Mouse (Mus musculus) kidney, postnatal 0 days (tissue): ENCODE measurements at regions not wholly inside any gene's neighbourhood (a gene's known extent, or its start where the extent isn't known, plus 50 kb on each side); places are given as distances from the start of the nearest gene placed in this dataset.
A peak's percentile ranks its signal among the peaks of the same experiment; 100 is the strongest.

Source experiments
- ATAC-seq: fragments of 200-750 bp; cut with Nextera tagmentation; replicated peaks from 2 replicates; pipeline ENCODE4 v1.8.0; 2017; ENCODE audit warnings: low read depth, moderate number of reproducible peaks, moderate TSS enrichment, moderate library complexity; ENCODE audit not compliant: low FRiP score
- DNase-seq: peaks from one replicate; pipeline ENCODE4 v3.0.0-alpha.2; 2016; ENCODE audit warnings: low spot score
- H3K27ac ChIP-seq: fragments of 300-500 bp; sonication (generic); 2 replicates; pipeline ENCODE4 v1.5.1; 2014; ENCODE audit warnings: mild to moderate bottlenecking
- H3K27me3 ChIP-seq: fragments of 300-500 bp; sonication (generic); 2 replicates; pipeline ENCODE4 v1.6.1; 2014; ENCODE audit warnings: low read length, mixed read lengths; ENCODE audit not compliant: insufficient read depth
- H3K36me3 ChIP-seq: fragments of 300-500 bp; sonication (generic); 2 replicates; pipeline ENCODE4 v1.6.1; 2014; ENCODE audit warnings: low read length, mixed read lengths; ENCODE audit not compliant: insufficient read depth
- H3K4me1 ChIP-seq: fragments of 300-500 bp; sonication (generic); replicated peaks from 2 replicates; pipeline ENCODE4 v1.6.1; 2014; ENCODE audit warnings: antibody characterized with exemption, low read length, mixed read lengths; ENCODE audit not compliant: insufficient read depth
- H3K4me2 ChIP-seq: fragments of 300-500 bp; sonication (generic); 2 replicates; pipeline ENCODE4 v1.6.1; 2014; ENCODE audit warnings: mild to moderate bottlenecking, low read length, moderate library complexity, mixed read lengths
- H3K4me3 ChIP-seq: fragments of 300-500 bp; sonication (generic); replicated peaks from 2 replicates; pipeline ENCODE4 v1.5.1; 2014; ENCODE audit warnings: low read depth, low read length
- H3K9ac ChIP-seq: fragments of 300-500 bp; sonication (generic); 2 replicates; pipeline ENCODE4 v1.6.1; 2014; ENCODE audit warnings: low read depth, low read length
- H3K9me3 ChIP-seq: fragments of 300-500 bp; sonication (generic); replicated peaks from 2 replicates; pipeline ENCODE4 v1.6.1; 2016; ENCODE audit warnings: low read length, inconsistent platforms, mixed read lengths
- CTCF ChIP-seq: IDR thresholded peaks from 2 replicates; pipeline ENCODE4 v1.5.1; 2016; ENCODE audit warnings: antibody characterized with exemption, low read depth, mild to moderate bottlenecking, moderate library complexity
- WGBS: fragments of 180-500 bp; shearing (Covaris S2); extraction: QIAGEN DNeasy Blood & Tissue Kit; methylation state at CpG from one replicate; pipeline ENCODE4 v1.1.7; 2014; 5-methylcytosine and 5-hydroxymethylcytosine counted together

DNA sequence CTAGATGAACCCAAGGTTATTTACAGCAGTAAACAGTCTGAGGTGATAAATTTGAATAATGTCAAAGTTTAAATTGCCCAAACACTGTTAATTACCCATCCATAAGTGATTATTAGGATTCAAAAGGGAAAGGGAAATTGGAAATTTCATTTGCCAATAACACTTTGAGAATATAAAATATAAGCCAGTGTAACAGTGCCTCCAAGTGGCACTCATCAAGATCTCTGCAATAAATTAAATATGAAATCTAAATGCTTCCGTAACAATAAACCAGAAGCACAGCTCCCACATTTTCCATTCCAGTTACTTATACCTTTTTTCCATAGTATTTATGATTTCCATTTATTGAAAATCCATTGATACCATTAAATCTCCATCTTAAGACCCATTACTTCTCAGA is 284.3 kb upstream of the Kynu start:
- no peak overlapping the region for H3K9ac ChIP-seq
- H3K4me2 ChIP-seq = no peak overlapping the region
- no peak overlapping the region for H3K27ac ChIP-seq
- no peak overlapping the region for H3K4me3 ChIP-seq
- H3K27me3 ChIP-seq = no peaks in the 10 kb centered on the region
- ATAC-seq (no peak), DNase-seq (no peak)
- H3K9me3 ChIP-seq = no peaks in the 10 kb centered on the region
- WGBS = 76% methylated on average over 1 of the region's 1 CpGs
- 0 out of 2 replicates have a peak, but pooled peaks have one; percentile 6 for TF ChIP-seq CTCF
- H3K36me3 ChIP-seq = no peaks in the 10 kb centered on the region
- no peaks in the 10 kb centered on the region for H3K4me1 ChIP-seq

DNA sequence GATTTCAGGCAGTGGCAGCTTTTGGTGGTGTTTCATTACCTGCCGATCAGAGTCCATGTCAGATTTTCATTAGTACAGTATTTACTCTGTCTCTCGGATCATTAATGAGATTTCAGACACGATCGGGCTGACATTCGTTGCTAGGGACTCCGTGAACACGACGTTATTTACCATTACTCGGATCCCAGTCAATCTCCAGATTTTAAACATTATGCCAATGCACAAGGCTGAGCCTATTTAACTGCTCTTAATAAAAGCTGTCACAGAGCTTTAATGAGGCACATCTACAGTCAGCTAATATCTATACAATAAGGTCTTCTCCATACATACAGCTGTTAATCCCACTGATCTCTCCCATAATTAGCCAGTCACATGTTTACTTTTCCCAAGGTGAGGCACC is 283.0 kb upstream of the Kynu start:
- 48% methylated on average over 9 of the region's 9 CpGs for WGBS
- no peak overlapping the region for H3K27ac ChIP-seq
- DNase-seq = no peak
- no peak for TF ChIP-seq CTCF
- no peak overlapping the region for H3K4me3 ChIP-seq
- H3K27me3 ChIP-seq = no peaks in the 10 kb centered on the region
- no peak overlapping the region for H3K4me2 ChIP-seq
- H3K9me3 ChIP-seq = no peaks in the 10 kb centered on the region
- no peaks in the 10 kb centered on the region for H3K36me3 ChIP-seq
- no peaks in the 10 kb centered on the region for H3K4me1 ChIP-seq
- no peak for ATAC-seq
- no peak overlapping the region for H3K9ac ChIP-seq

DNA sequence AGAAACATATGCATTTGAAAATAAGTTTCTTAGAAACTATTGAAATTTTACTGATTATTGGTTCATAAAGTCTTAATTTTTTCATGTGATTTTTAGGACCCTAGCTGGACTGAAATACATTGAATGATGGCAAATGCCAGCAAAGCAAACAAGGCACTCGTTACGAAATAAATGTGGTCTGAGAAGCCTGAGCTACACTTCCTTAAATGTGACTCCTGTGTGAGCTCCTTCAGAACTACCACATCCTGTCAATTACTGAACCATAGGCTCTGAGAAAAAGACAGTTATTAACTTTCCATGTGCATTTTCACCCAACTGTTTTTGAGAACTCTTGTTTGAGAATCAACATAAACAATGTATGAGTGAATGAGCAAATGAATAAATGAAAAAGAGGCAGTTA is 281.1 kb upstream of the Kynu start:
- Histone ChIP-seq H3K36me3 (no peaks in the 10 kb centered on the region), H3K4me2 (no peak overlapping the region), H3K9ac (no peak overlapping the region), H3K27ac (no peak overlapping the region), H3K27me3 (no peaks in the 10 kb centered on the region), H3K4me3 (no peak overlapping the region), H3K9me3 (no peaks in the 10 kb centered on the region), H3K4me1 (no peaks in the 10 kb centered on the region)
- DNase-seq (no peak), ATAC-seq (no peak)
- TF ChIP-seq CTCF = no peak
- 78% methylated on average over 2 of the region's 2 CpGs for WGBS

DNA sequence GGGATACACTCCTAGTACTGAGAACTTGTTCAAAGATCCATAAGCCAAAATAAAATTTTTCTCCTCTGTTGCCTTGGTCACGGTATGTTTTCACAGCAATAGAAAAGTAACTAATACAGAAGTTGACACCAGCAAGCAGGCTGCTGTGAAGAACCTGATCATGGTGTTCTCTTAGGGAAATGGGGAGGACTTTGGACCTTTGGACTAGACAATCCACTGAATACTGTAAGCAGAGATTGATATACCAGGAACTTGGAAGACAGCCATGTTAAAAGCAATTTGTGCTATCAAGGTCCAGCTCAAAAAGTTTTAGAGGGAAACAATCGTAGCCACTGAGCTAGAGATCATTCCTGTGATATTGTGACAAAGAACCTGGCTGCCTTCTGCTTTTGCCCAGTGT is 259.3 kb upstream of the Kynu start:
- no peaks in the 10 kb centered on the region for H3K9me3 ChIP-seq
- ATAC-seq = no peak
- H3K27ac ChIP-seq = no peak overlapping the region
- H3K4me2 ChIP-seq = no peak overlapping the region
- H3K4me1 ChIP-seq = no peaks in the 10 kb centered on the region
- H3K9ac ChIP-seq = no peak overlapping the region
- no peak for DNase-seq
- 81% methylated on average over 2 of the region's 2 CpGs for WGBS
- H3K4me3 ChIP-seq = no peak overlapping the region
- TF ChIP-seq CTCF = no peak
- H3K36me3 ChIP-seq = no peaks in the 10 kb centered on the region
- no peaks in the 10 kb centered on the region for H3K27me3 ChIP-seq

DNA sequence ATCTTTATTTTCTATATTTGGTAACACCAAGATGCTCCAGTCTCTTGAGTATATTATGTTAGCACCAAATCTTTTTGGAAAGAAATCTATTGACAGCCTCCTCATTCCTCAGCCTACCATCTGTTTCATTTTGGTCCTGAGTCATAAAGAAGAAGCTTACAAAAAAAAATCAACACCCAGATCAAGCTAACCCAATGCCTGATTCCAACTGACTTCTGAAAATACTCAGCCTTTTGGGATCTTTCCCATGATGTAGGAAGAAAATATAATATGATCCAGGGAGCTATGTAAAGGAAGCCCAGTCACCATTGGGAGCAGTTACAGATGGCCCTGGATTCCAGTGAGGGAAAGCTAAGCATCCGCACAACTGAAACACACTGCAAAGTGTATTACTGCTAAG is 231.3 kb upstream of the Kynu start:
- no peak overlapping the region for H3K9ac ChIP-seq
- ATAC-seq = no peak
- no peaks in the 10 kb centered on the region for H3K4me1 ChIP-seq
- WGBS = 89% methylated on average over 1 of the region's 1 CpGs
- DNase-seq = no peak
- no peaks in the 10 kb centered on the region for H3K27me3 ChIP-seq
- no peaks in the 10 kb centered on the region for H3K9me3 ChIP-seq
- H3K36me3 ChIP-seq = no peaks in the 10 kb centered on the region
- no peak for TF ChIP-seq CTCF
- H3K4me2 ChIP-seq = no peak overlapping the region
- no peak overlapping the region for H3K4me3 ChIP-seq
- H3K27ac ChIP-seq = no peak overlapping the region

DNA sequence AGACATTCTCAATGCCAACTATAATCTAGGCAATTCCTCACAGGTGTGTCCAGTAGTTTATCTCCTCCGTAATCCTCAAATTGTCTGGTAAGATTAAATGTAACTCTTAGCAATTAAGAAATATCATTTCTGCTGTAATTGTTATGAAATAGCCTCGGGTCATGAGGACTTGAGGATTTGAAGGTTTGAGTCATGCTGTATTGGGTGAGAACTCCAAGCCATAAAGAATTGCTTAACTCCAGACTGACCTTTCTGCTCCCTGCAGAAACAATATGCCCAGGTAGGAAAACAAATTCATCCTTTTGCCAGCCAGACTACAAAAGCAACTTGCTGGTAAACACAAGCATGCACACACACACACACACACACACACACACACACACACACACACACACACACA is 190.8 kb upstream of the Kynu start:
- no peaks in the 10 kb centered on the region for H3K36me3 ChIP-seq
- H3K27ac ChIP-seq = no peak overlapping the region
- H3K27me3 ChIP-seq = no peaks in the 10 kb centered on the region
- no peak for DNase-seq
- WGBS = 73% methylated on average over 2 of the region's 2 CpGs
- H3K4me1 ChIP-seq = no peaks in the 10 kb centered on the region
- H3K4me3 ChIP-seq = no peak overlapping the region
- no peak overlapping the region for H3K9ac ChIP-seq
- no peak for TF ChIP-seq CTCF
- no peak for ATAC-seq
- no peak overlapping the region for H3K4me2 ChIP-seq
- H3K9me3 ChIP-seq = no peaks in the 10 kb centered on the region

DNA sequence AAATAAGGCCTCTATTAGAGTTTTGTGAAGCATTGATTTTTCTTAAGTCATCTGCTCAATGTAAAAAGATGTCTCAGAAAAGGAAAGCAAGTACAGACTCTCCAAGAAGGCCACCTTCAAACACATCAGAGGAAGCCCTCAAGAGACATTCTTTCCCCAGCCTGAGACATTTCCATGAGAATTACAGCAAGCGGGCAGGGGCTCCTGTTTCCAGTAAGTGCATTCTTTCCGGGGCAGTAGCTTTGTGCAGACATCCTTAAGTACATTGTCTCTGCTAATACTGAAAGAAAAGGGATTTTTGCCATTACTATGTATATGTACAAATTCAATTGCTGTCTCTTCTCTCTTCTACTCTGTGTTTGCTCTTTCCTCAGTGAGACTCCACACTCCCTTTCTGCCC is 189.3 kb upstream of the Kynu start:
- no peak for TF ChIP-seq CTCF
- Histone ChIP-seq H3K27ac (no peak overlapping the region), H3K27me3 (no peaks in the 10 kb centered on the region), H3K4me1 (no peaks in the 10 kb centered on the region), H3K4me2 (no peak overlapping the region), H3K36me3 (no peaks in the 10 kb centered on the region), H3K9ac (no peak overlapping the region), H3K4me3 (no peak overlapping the region), H3K9me3 (no peaks in the 10 kb centered on the region)
- ATAC-seq = no peak
- DNase-seq = no peak
- 45% methylated on average over 2 of the region's 2 CpGs for WGBS
